Mouse (Mus musculus) layer of hippocampus, adult 8-10 months (tissue): ENCODE measurements around the gene Smc1b. TPM values are rescaled to one million over a fixed set of nuclear protein-coding genes. Genes with fewer than 3 reads are reported as not detected.
A peak's percentile ranks its signal among the peaks of the same experiment; 100 is the strongest.

Experiments
- DNase-seq, 2 experiments: peaks; one replicate each; pipeline ENCODE4 v3.0.0; 2022; ENCODE audit warnings: low spot score in 2 of 2
- total RNA-seq, 4 experiments: library from RNA; stranded (reverse); gene quantifications; 2 replicates each; pipeline ENCODE4 v1.2.4; 2022

Smc1b gene
- total RNA-seq, 4 experiments from 2014 or later: 0.10 to 0.43 TPM; not detected in 2

- DNase-seq: no peak
These were observed 105.6 kb downstream of the Smc1b start for GRCm38 (mm10) chr15:85026197-85026596.

GRCm38 (mm10) chr15:85022211-85022610 is 109.6 kb downstream of the Smc1b start:
- no peak for DNase-seq

DNA sequence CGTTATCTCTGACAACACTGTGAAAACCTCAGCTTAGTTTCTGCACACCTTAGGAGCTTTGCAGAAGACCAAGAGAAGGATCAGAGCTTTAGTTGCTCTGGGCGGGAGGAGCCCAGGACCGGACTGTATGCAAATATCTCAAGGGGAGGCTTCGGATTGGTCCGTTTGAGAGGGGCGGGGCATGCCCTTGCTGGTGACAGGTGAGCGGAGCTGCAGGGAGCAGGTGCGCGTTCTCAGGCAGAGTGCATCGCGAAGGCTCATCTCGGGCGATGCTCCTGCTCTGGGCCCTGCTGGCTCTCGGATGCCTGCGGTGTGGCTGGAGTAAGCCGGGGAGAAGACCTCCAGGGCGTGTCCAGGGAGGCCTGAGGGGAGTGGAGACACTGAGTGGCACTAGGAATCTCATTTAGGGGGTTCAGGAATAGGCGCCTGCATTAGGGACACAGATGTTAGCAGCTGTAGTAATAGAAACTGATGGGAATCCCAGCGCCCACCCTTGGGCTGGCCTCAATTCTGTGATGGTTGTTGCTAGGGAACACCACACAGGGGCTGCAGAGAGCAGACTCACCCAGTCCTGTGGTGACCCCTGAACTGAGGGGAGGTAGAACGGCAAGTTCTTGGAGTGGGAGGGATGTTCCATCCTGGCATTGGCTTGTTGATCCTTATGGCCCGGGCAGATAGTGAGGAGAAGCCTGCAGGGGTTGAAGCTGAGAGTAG is 114.7 kb downstream of the Smc1b start, which contains the start of gene Upk3a:
TSS of gene Upk3a (plus strand) at position 191 of the 714 bp plus-strand sequence.
- DNase-seq: no peak

- DNase-seq: peak; percentile 53 to 56
These were observed 116.0 kb downstream of the Smc1b start for GRCm38 (mm10) chr15:85015771-85016170.

Other genes starting within 250 kb of the Smc1b start
- gene Gm29666, start 211.9 kb downstream of the Smc1b start, total RNA-seq: 1 to 10 TPM; 1.3 to 1.8 (median 1.7) TPM
- gene Nup50, start 208.6 kb downstream of the Smc1b start, total RNA-seq: 10 to 100 TPM; 29.0 to 35.4 (median 33.0) TPM
- 10 to 100 TPM; 89.6 to 93.1 (median 92.6) TPM for gene 5031439G07Rik, start 143.4 kb downstream of the Smc1b start, total RNA-seq
- under 1 TPM in 1 of 4 experiments, not detected in 3; 0.71 TPM for gene Upk3a, start 114.8 kb downstream of the Smc1b start, total RNA-seq
- gene Fam118a, start 103.0 kb downstream of the Smc1b start, total RNA-seq: 10 to 100 TPM; 26.9 to 33.0 (median 29.7) TPM
- under 1 TPM in 1 of 4 experiments, not detected in 3; 0.32 TPM for gene Ribc2, start 114 bp upstream of the Smc1b start, total RNA-seq
- gene Fbln1, start 74.0 kb upstream of the Smc1b start, total RNA-seq: 10 to 100 TPM; 13.0 to 19.7 (median 16.1) TPM
- 100 to 1,000 TPM; 289 to 291 (median 289) TPM for gene Atxn10, start 204.3 kb upstream of the Smc1b start, total RNA-seq